Mouse (Mus musculus): ENCODE measurements at regions not wholly inside any gene's neighbourhood (a gene's known extent, or its start where the extent isn't known, plus 50 kb on each side); places are given as distances from the start of the nearest gene placed in this dataset.

DNA sequence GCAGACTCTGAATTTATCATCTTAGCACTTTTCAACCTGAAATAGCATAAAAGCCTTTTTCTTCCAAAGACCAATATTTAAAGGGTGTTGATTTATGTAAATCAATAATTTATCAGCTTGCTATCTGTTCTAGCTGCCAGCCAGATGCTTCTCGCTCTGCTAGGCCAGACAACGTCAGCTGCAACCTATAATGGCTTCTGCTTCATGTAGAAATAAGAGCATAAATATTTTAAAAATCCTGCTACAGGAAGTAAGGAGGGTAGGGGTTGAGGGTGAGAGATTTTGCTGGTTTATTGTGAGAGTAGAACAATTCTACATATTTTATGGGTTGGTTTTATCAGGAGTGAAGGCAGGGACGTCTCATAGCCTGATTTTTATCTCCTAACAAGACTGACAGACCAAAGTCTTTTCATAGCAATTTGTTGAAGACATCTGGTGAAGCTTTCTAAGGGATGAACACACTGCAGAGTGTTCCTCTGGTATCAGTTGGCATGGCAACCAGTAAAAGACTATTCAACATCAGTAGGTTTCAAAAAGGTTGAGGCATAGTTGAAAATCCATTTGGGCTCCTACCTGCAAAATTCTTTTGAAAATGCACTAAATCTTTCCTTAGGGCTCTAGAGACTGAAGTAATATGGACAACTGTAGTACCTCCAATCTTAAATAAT lies 456.7 kb downstream of the Isl1 start:
- H3K36me3 ChIP-seq (replicated peaks; ENCODE audit: control insufficient read depth, insufficient read depth, low read length), result no peaks in the 10 kb centered on the region
- no peaks in the 10 kb centered on the region for H3K9me3 ChIP-seq (replicated peaks; ENCODE audit: control insufficient read depth, low read length)
- H3K4me1 ChIP-seq (ENCODE audit: control insufficient read depth, insufficient read depth), result no peaks in the 10 kb centered on the region
- H3K27ac ChIP-seq (ENCODE audit: low read depth), result no peak overlapping the region
- no peaks in the 10 kb centered on the region for H3K27me3 ChIP-seq (ENCODE audit: control insufficient read depth, insufficient read depth, low read length)
- H3K9ac ChIP-seq (replicated peaks; ENCODE audit: low read depth, low read length), result no peak overlapping the region
- no peak overlapping the region for H3K4me2 ChIP-seq (ENCODE audit: low read depth, low read length)
- 44% methylated on average over 3 of the region's 3 CpGs for WGBS
- no peak for ATAC-seq (ENCODE audit: insufficient read depth, low read depth)
- no peak for DNase-seq (ENCODE audit: low spot score)
- TF ChIP-seq EP300 (IDR thresholded peaks at IDR 0.05; ENCODE audit: low read depth), result no peak
- TF ChIP-seq CTCF (IDR thresholded peaks at IDR 0.05; ENCODE audit: low read depth), result no peak
- H3K4me3 ChIP-seq (ENCODE audit: low read depth, low read length), result no peak overlapping the region

- Histone ChIP-seq H3K4me3 (ENCODE audit: low read depth, low read length) (no peak overlapping the region), H3K9me3 (replicated peaks; ENCODE audit: control insufficient read depth, low read length) (no peaks in the 10 kb centered on the region), H3K4me2 (ENCODE audit: low read depth, low read length) (no peak overlapping the region), H3K27ac (ENCODE audit: low read depth) (no peak overlapping the region), H3K36me3 (replicated peaks; ENCODE audit: control insufficient read depth, insufficient read depth, low read length) (no peaks in the 10 kb centered on the region), H3K9ac (replicated peaks; ENCODE audit: low read depth, low read length) (no peak overlapping the region), H3K27me3 (ENCODE audit: control insufficient read depth, insufficient read depth, low read length) (no peaks in the 10 kb centered on the region), H3K4me1 (ENCODE audit: control insufficient read depth, insufficient read depth) (no peaks in the 10 kb centered on the region)
- TF ChIP-seq CTCF (IDR thresholded peaks at IDR 0.05; ENCODE audit: low read depth) (no peak), EP300 (IDR thresholded peaks at IDR 0.05; ENCODE audit: low read depth) (no peak)
- 51% methylated on average over 10 of the region's 10 CpGs for WGBS
- ATAC-seq (ENCODE audit: insufficient read depth, low read depth), result no peak
- DNase-seq (ENCODE audit: low spot score), result no peak
Observed at GRCm38 (mm10) chr13:115843121-115843520, 466.4 kb downstream of the Isl1 start.

DNA sequence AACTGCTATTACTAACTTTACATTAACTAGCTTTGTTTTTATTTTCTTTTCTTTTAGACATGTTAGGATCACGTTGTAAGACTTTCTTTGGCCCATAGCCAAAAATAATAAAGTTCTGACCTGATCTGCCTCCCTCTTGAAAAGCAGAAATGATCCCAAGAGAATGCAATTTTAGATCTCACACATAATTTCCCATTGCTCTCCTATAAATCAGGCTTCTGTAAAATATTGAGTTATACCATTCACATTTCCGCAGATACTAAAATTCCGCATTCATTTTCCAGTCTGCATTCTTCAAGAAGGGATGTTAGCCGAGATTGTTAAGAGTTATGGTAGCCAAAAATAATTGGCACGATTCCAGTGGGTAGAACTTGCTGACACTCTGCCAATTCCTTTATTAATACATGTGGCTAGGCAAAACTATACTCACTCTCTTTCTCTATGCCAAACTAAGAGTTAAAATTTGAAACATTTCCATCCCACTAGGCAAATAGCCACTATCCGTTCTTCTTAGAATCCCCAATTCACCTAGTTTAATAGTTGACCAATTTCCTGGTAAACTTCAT lies 473.2 kb downstream of the Isl1 start:
- WGBS, result 42% methylated on average over 6 of the region's 6 CpGs
- ATAC-seq (ENCODE audit: insufficient read depth, low read depth) (no peak), DNase-seq (ENCODE audit: low spot score) (no peak)
- Histone ChIP-seq H3K4me3 (ENCODE audit: low read depth, low read length) (no peak overlapping the region), H3K27ac (ENCODE audit: low read depth) (no peak overlapping the region), H3K9ac (replicated peaks; ENCODE audit: low read depth, low read length) (no peak overlapping the region), H3K9me3 (replicated peaks; ENCODE audit: control insufficient read depth, low read length) (no peaks in the 10 kb centered on the region), H3K4me1 (ENCODE audit: control insufficient read depth, insufficient read depth) (no peaks in the 10 kb centered on the region), H3K36me3 (replicated peaks; ENCODE audit: control insufficient read depth, insufficient read depth, low read length) (no peaks in the 10 kb centered on the region), H3K4me2 (ENCODE audit: low read depth, low read length) (no peak overlapping the region), H3K27me3 (ENCODE audit: control insufficient read depth, insufficient read depth, low read length) (no peaks in the 10 kb centered on the region)
- no peak for TF ChIP-seq CTCF (IDR thresholded peaks at IDR 0.05; ENCODE audit: low read depth)
- no peak for TF ChIP-seq EP300 (IDR thresholded peaks at IDR 0.05; ENCODE audit: low read depth)

DNA sequence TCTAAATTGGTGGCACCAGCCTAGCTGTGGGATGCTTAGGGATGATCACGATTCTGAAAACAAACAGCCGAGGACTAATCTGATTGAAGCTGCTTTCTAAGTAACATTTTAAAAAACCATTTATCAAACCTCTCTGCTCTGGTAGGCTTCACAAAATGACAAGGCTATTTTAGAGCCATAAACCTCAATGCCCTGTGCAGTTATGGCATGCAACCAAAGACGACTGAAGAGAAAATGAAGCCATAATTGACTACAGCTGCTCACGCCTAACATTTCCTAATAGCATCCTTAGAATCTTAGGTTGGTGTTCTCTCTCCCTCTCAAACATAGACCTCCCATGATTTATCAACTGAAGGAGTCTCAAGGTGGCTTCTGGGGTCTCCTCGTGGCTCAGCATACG lies 484.3 kb downstream of the Isl1 start:
- H3K4me3 ChIP-seq (ENCODE audit: low read depth, low read length), result no peak overlapping the region

DNA sequence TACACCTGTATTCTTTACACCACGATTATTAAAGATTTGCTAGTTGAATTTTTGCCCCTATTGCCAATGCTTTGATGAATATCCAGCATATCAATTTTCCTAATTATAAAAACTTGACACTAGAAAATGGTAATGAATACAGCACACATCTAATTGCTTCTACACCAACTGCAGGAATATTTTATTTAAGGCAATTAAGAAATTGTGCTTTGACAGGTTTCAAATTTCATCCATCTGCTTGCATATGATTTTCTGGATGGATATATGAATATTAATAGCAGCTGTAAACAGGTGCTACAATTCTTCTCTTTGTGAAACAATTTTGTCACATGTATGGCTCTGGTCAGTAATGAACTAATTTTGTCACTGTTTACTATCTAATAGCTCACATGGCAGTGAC lies 487.0 kb downstream of the Isl1 start:
- no peaks in the 10 kb centered on the region for H3K4me1 ChIP-seq (ENCODE audit: control insufficient read depth, insufficient read depth)
- no peaks in the 10 kb centered on the region for H3K9me3 ChIP-seq (replicated peaks; ENCODE audit: control insufficient read depth, low read length)
- H3K27me3 ChIP-seq (ENCODE audit: control insufficient read depth, insufficient read depth, low read length), result no peaks in the 10 kb centered on the region
- 29% methylated on average over 1 of the region's 1 CpGs for WGBS
- H3K4me2 ChIP-seq (ENCODE audit: low read depth, low read length), result no peak overlapping the region
- TF ChIP-seq CTCF (IDR thresholded peaks at IDR 0.05; ENCODE audit: low read depth) (no peak), EP300 (IDR thresholded peaks at IDR 0.05; ENCODE audit: low read depth) (no peak)
- H3K9ac ChIP-seq (replicated peaks; ENCODE audit: low read depth, low read length), result no peak overlapping the region
- no peak overlapping the region for H3K4me3 ChIP-seq (ENCODE audit: low read depth, low read length)
- H3K27ac ChIP-seq (ENCODE audit: low read depth), result no peak overlapping the region
- H3K36me3 ChIP-seq (replicated peaks; ENCODE audit: control insufficient read depth, insufficient read depth, low read length), result no peaks in the 10 kb centered on the region
- DNase-seq (ENCODE audit: low spot score), result no peak
- ATAC-seq (ENCODE audit: insufficient read depth, low read depth), result no peak

More for the DNA sequence above, 484.3 kb downstream of the Isl1 start:
- 61% methylated on average over 6 of the region's 6 CpGs for WGBS
- H3K27me3 ChIP-seq (ENCODE audit: control insufficient read depth, insufficient read depth, low read length), result no peaks in the 10 kb centered on the region
- H3K9me3 ChIP-seq (replicated peaks; ENCODE audit: control insufficient read depth, low read length), result no peaks in the 10 kb centered on the region
- no peak for TF ChIP-seq EP300 (IDR thresholded peaks at IDR 0.05; ENCODE audit: low read depth)
- TF ChIP-seq CTCF (IDR thresholded peaks at IDR 0.05; ENCODE audit: low read depth), result no peak
- H3K9ac ChIP-seq (replicated peaks; ENCODE audit: low read depth, low read length), result no peak overlapping the region
- no peaks in the 10 kb centered on the region for H3K36me3 ChIP-seq (replicated peaks; ENCODE audit: control insufficient read depth, insufficient read depth, low read length)
- no peak overlapping the region for H3K27ac ChIP-seq (ENCODE audit: low read depth)
- ATAC-seq (ENCODE audit: insufficient read depth, low read depth), result no peak
- no peaks in the 10 kb centered on the region for H3K4me1 ChIP-seq (ENCODE audit: control insufficient read depth, insufficient read depth)
- H3K4me2 ChIP-seq (ENCODE audit: low read depth, low read length), result no peak overlapping the region
- no peak for DNase-seq (ENCODE audit: low spot score)

GRCm38 (mm10) chr13:115814211-115814610 lies 495.3 kb downstream of the Isl1 start:
- H3K9ac ChIP-seq (replicated peaks; ENCODE audit: low read depth, low read length), result no peak overlapping the region
- H3K4me2 ChIP-seq (ENCODE audit: low read depth, low read length), result no peak overlapping the region
- no peaks in the 10 kb centered on the region for H3K27me3 ChIP-seq (ENCODE audit: control insufficient read depth, insufficient read depth, low read length)
- 73% methylated on average over 2 of the region's 2 CpGs for WGBS
- no peaks in the 10 kb centered on the region for H3K36me3 ChIP-seq (replicated peaks; ENCODE audit: control insufficient read depth, insufficient read depth, low read length)
- no peak for TF ChIP-seq CTCF (IDR thresholded peaks at IDR 0.05; ENCODE audit: low read depth)
- no peak for TF ChIP-seq EP300 (IDR thresholded peaks at IDR 0.05; ENCODE audit: low read depth)
- no peaks in the 10 kb centered on the region for H3K4me1 ChIP-seq (ENCODE audit: control insufficient read depth, insufficient read depth)
- H3K4me3 ChIP-seq (ENCODE audit: low read depth, low read length), result no peak overlapping the region
- no peak for ATAC-seq (ENCODE audit: insufficient read depth, low read depth)
- no peak for DNase-seq (ENCODE audit: low spot score)
- no peak overlapping the region for H3K27ac ChIP-seq (ENCODE audit: low read depth)
- H3K9me3 ChIP-seq (replicated peaks; ENCODE audit: control insufficient read depth, low read length), result no peaks in the 10 kb centered on the region
